ENCODE assay signal across 8 mouse cellular contexts in the genomic region with DNA sequence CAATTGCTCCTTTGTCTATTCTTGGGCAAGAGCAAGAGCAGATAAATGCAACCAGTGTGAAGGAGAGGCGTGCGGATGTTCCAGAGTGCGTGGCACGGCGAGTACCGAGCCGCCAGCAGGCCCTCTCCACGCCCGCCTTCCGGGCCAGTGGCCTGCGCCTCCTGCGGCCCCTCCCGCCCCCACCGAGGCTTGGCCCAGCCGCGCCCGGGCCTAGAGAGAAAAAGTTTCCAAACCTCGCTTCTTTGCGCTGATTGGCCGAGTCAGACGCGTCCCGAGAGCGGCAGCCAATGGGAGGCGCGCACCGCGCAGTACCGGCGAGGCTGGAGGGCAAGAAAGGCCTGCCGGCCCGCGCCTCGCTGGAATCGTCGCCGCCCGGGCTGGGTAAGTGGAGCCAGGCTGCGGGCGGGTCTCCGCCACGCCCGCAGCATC. TPM values are rescaled to one million over a fixed set of nuclear protein-coding genes. Genes with fewer than 3 reads are reported as not detected.
DNase-seq lines count a peak whose midpoint lies in the region; ATAC-seq and TF ChIP-seq lines count a peak whose summit lies in the region.

TSS of gene Nde1 (plus strand) at position 288 of the 429 bp plus-strand sequence.
TSS of gene Marf1 (minus strand) at position 364 of the 429 bp plus-strand sequence.

- peak; percentile 82 for TF ChIP-seq POLR2A in brain, embryonic 14.5 days (IDR thresholded peaks at IDR 0.05; ENCODE audit: borderline replicate concordance, extremely low read depth, insufficient read depth, insufficient read length, poor library complexity, severe bottlenecking)

- peak within 1 kb of the TSS; percentile 79 for H3K4me3 ChIP-seq in heart, embryonic 10.5 days
- H3K4me3 ChIP-seq in kidney, embryonic 14.5 days (ENCODE audit: low read length): peak within 1 kb of the TSS; percentile 85
- peak within 1 kb of the TSS; percentile 76 for H3K4me3 ChIP-seq in limb, embryonic 15.5 days
- H3K4me3 ChIP-seq in midbrain, postnatal 0 days (ENCODE audit: low read depth, low read length): peak within 1 kb of the TSS; percentile 61

- peak; percentile 76 for ATAC-seq in erythroblast, adult 5-6 weeks (replicated peaks; ENCODE audit: low FRiP score, poor library complexity, severe bottlenecking)
- ATAC-seq in kidney, embryonic 14.5 days (ENCODE audit: low FRiP score, low TSS enrichment): peak; percentile 91
- ATAC-seq in limb, embryonic 15.5 days (ENCODE audit: insufficient number of reproducible peaks, low FRiP score, low TSS enrichment, low read depth): peak; percentile 86
- peak; percentile 47 for ATAC-seq in midbrain, postnatal 0 days (ENCODE audit: low FRiP score)

- peak within 1 kb of the TSS; percentile 85 for H3K9ac ChIP-seq in kidney, embryonic 14.5 days (ENCODE audit: low read depth, low read length)
- H3K9ac ChIP-seq in limb, embryonic 15.5 days: peak within 1 kb of the TSS; percentile 78
- peak within 1 kb of the TSS; percentile 56 for H3K9ac ChIP-seq in midbrain, postnatal 0 days (replicated peaks; ENCODE audit: low read length, poor library complexity, severe bottlenecking)

- peaks cover 25% of the 10 kb centered on the region for H3K4me1 ChIP-seq in heart, embryonic 10.5 days
- peaks cover 12% of the 10 kb centered on the region for H3K4me1 ChIP-seq in kidney, embryonic 14.5 days (ENCODE audit: control insufficient read depth, insufficient read depth, low read length)
- H3K4me1 ChIP-seq in limb, embryonic 15.5 days: peaks cover 28% of the 10 kb centered on the region
- peaks cover under 1% of the 10 kb centered on the region; the same call in 1 of the 2 replicates for H3K4me1 ChIP-seq in midbrain, postnatal 0 days (ENCODE audit: insufficient read depth, low read length)

- WGBS in heart, embryonic 10.5 days: 0% methylated on average over 37 of the region's 43 CpGs
- 1% methylated on average over 43 of the region's 43 CpGs for WGBS in kidney, embryonic 14.5 days
- under 1% methylated on average over 43 of the region's 43 CpGs for WGBS in limb, embryonic 15.5 days
- 1% methylated on average over 33 of the region's 43 CpGs for WGBS in midbrain, postnatal 0 days

- H3K4me2 ChIP-seq in kidney, embryonic 14.5 days (replicated peaks; ENCODE audit: low read depth, low read length): peak within 1 kb of the TSS; percentile 46
- peak within 1 kb of the TSS; percentile 68 for H3K4me2 ChIP-seq in limb, embryonic 15.5 days
- H3K4me2 ChIP-seq in midbrain, postnatal 0 days (ENCODE audit: low read depth, low read length, poor library complexity, severe bottlenecking): peak within 1 kb of the TSS; percentile 95

- peak; percentile 92 for DNase-seq in CD4-positive helper T cell, adult 2 months (ENCODE audit: low read depth, low spot score)
- DNase-seq in brain, embryonic 14.5 days (ENCODE audit: low read depth): peak; percentile 95
- peak; percentile 97 for DNase-seq in heart, embryonic 10.5 days (ENCODE audit: low spot score)
- peak; percentile 86 for DNase-seq in midbrain, postnatal 0 days (ENCODE audit: low spot score)
- peak; percentile 91 for DNase-seq in spleen, postnatal 14 days (ENCODE audit: low spot score in 2 of 2)

- no peak for TF ChIP-seq CTCF in brain, embryonic 14.5 days (IDR thresholded peaks at IDR 0.05; ENCODE audit: borderline replicate concordance, extremely low read depth, insufficient read depth, insufficient read length)
- TF ChIP-seq CTCF in midbrain, postnatal 0 days (IDR thresholded peaks at IDR 0.05): no peak

- H3K9me3 ChIP-seq in heart, embryonic 10.5 days: no peaks in the 10 kb centered on the region
- no peaks in the 10 kb centered on the region for H3K9me3 ChIP-seq in kidney, embryonic 14.5 days (ENCODE audit: control insufficient read depth, low read length)
- no peaks in the 10 kb centered on the region for H3K9me3 ChIP-seq in limb, embryonic 15.5 days
- no peaks in the 10 kb centered on the region for H3K9me3 ChIP-seq in midbrain, postnatal 0 days (ENCODE audit: low read length)

- peak within 1 kb of the TSS; percentile 94 for H3K27ac ChIP-seq in heart, embryonic 10.5 days
- H3K27ac ChIP-seq in kidney, embryonic 14.5 days (ENCODE audit: low read depth, low read length): peak within 1 kb of the TSS; percentile 91
- H3K27ac ChIP-seq in limb, embryonic 15.5 days: peak within 1 kb of the TSS; percentile 90
- H3K27ac ChIP-seq in midbrain, postnatal 0 days (ENCODE audit: low read depth, low read length): no peak within 1 kb of the TSS

- peaks cover 14% of the 10 kb centered on the region; the same call in 1 of the 2 replicates for H3K36me3 ChIP-seq in heart, embryonic 10.5 days
- peaks cover 2% of the 10 kb centered on the region; the same call in 1 of the 2 replicates for H3K36me3 ChIP-seq in kidney, embryonic 14.5 days (ENCODE audit: control insufficient read depth, insufficient read depth, low read length)
- H3K36me3 ChIP-seq in limb, embryonic 15.5 days: 0 out of 2 replicates have a peak, but pooled peaks cover 2% of the 10 kb centered on the region
- no peaks in the 10 kb centered on the region for H3K36me3 ChIP-seq in midbrain, postnatal 0 days (ENCODE audit: insufficient read depth, low read length)

- H3K27me3 ChIP-seq in heart, embryonic 10.5 days (ENCODE audit: insufficient read depth, poor library complexity, severe bottlenecking): no peaks in the 10 kb centered on the region
- no peaks in the 10 kb centered on the region for H3K27me3 ChIP-seq in kidney, embryonic 14.5 days (ENCODE audit: control insufficient read depth, insufficient read depth, low read length)
- H3K27me3 ChIP-seq in limb, embryonic 15.5 days: no peaks in the 10 kb centered on the region
- no peaks in the 10 kb centered on the region for H3K27me3 ChIP-seq in midbrain, postnatal 0 days (ENCODE audit: insufficient read depth, low read length)

RNA-seq across cellular contexts. Expression of gene Nde1, which starts in this region (rescaled TPM):
- 35.9 and 53.5 TPM in 2 replicates for polyA plus RNA-seq in brain, embryonic 14.5 days (2012; rRNA removed)
- total RNA-seq in erythroblast, adult 5-6 weeks (2015; ENCODE audit: low replicate concordance): 20.9 and 22.4 TPM in 2 replicates
- 55.9 and 57.4 TPM in 2 replicates for total RNA-seq in erythroblast, adult 5-6 weeks (2017; ENCODE audit: low replicate concordance)
- 90.2 and 111 TPM in 2 replicates for polyA plus RNA-seq in heart, embryonic 10.5 days (2016; fragmentation: Nextera tagmentation; extraction: Ambion mirVana)
- polyA plus RNA-seq in kidney, embryonic 14.5 days (2014; fragmentation: Nextera tagmentation; extraction: Ambion mirVana): 94.9 and 147 TPM in 2 replicates
- polyA plus RNA-seq in limb, embryonic 15.5 days (2015; fragmentation: Nextera tagmentation; extraction: Ambion mirVana): 96.4 and 100 TPM in 2 replicates
- 10.5 and 14.6 TPM in 2 replicates for total RNA-seq in midbrain, postnatal 0 days (2014; rRNA removed)
- 10.7 and 12.0 TPM in 2 replicates for polyA plus RNA-seq in midbrain, postnatal 0 days (2015; fragmentation: Nextera tagmentation; extraction: Ambion mirVana)

RNA-seq across cellular contexts. Expression of gene Marf1, which starts in this region (rescaled TPM):
- polyA plus RNA-seq in brain, embryonic 14.5 days (2012; rRNA removed): 17.9 and 26.6 TPM in 2 replicates
- total RNA-seq in erythroblast, adult 5-6 weeks (2015; ENCODE audit: low replicate concordance): 37.2 and 40.7 TPM in 2 replicates
- 42.6 and 49.3 TPM in 2 replicates for total RNA-seq in erythroblast, adult 5-6 weeks (2017; ENCODE audit: low replicate concordance)
- polyA plus RNA-seq in heart, embryonic 10.5 days (2016; fragmentation: Nextera tagmentation; extraction: Ambion mirVana): 10.0 and 10.6 TPM in 2 replicates
- polyA plus RNA-seq in kidney, embryonic 14.5 days (2014; fragmentation: Nextera tagmentation; extraction: Ambion mirVana): 20.7 and 28.5 TPM in 2 replicates
- polyA plus RNA-seq in limb, embryonic 15.5 days (2015; fragmentation: Nextera tagmentation; extraction: Ambion mirVana): 14.5 and 17.7 TPM in 2 replicates
- total RNA-seq in midbrain, postnatal 0 days (2014; rRNA removed): 24.0 and 29.7 TPM in 2 replicates
- 8.7 and 9.4 TPM in 2 replicates for polyA plus RNA-seq in midbrain, postnatal 0 days (2015; fragmentation: Nextera tagmentation; extraction: Ambion mirVana)
